Mouse (Mus musculus): ENCODE results near the gene Rpp21. TPM values are rescaled to one million over a fixed set of nuclear protein-coding genes. Genes with fewer than 3 reads are reported as not detected.

Rpp21 gene
- polyA plus RNA-seq, 1 experiment = 32.1 TPM

DNA sequence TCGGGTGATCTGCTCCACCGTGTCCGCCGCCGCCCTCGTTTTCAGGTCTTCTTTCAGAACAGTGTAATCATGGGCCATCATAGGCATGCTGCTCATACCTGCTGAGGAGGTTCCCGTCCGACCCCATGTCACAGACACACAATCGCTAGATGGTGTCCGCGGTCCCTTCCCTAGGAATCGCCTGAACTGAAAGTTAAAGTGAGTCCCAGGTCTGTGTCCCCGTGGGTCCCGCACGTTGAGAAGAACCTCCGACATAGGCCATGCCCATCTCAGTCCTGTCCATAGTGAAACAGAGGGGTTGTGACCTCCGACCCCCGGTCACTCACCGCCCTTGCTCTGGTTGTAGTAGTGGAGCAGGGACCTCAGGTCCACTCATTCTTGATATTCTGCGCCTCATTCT is 42.3 kb downstream of the Rpp21 start:
- Histone ChIP-seq H3K4me3 (ENCODE audit: low read depth, low read length) (peak overlapping the region; percentile 47), H3K27me3 (ENCODE audit: control insufficient read depth, insufficient read depth, low read length, poor library complexity, severe bottlenecking) (peaks cover 10% of the 10 kb centered on the region; the same call in 1 of the 2 replicates), H3K9ac (ENCODE audit: low read depth, poor library complexity, severe bottlenecking) (peak overlapping the region; percentile 15; the same call in 1 of the 2 replicates), H3K27ac (ENCODE audit: insufficient read depth, low read length) (no peak overlapping the region), H3K4me1 (ENCODE audit: control insufficient read depth, insufficient read depth, low read length) (no peaks in the 10 kb centered on the region), H3K9me3 (replicated peaks; ENCODE audit: control insufficient read depth, insufficient read depth, low read length, poor library complexity, severe bottlenecking) (no peaks in the 10 kb centered on the region), H3K36me3 (ENCODE audit: control insufficient read depth, insufficient read depth, low read length, poor library complexity, severe bottlenecking) (no peaks in the 10 kb centered on the region)
- TF ChIP-seq POLR2A (IDR thresholded peaks at IDR 0.05; ENCODE audit: insufficient read depth, low read length) (no peak), EP300 (IDR thresholded peaks at IDR 0.05; ENCODE audit: insufficient read depth, low read depth, low read length) (no peak), CTCF (IDR thresholded peaks at IDR 0.05; ENCODE audit: low read depth, low read length) (no peak)

DNA sequence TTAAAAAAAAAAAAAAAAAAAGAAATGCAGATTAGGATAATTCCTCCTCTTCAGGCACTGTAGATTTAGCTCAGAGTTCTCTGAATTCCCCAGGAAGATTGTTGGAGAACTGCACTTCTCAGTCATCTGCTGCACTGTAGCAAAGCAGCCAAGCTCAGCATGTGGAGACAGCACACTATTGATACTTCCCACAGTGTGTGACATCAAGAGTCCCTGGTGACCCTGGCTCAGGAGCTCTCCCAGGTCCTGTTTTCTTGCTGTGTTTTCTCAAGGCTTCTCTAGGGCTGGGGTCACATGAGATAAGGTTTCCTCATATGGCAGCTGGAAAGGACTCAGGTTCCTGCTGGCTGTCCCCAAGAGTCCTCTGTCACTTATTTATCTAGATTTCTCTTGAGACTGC is 51.0 kb downstream of the Rpp21 start:
- H3K27me3 ChIP-seq (ENCODE audit: control insufficient read depth, insufficient read depth, low read length, poor library complexity, severe bottlenecking) = peaks cover 2% of the 10 kb centered on the region
- TF ChIP-seq POLR2A (IDR thresholded peaks at IDR 0.05; ENCODE audit: insufficient read depth, low read length) = no peak
- TF ChIP-seq CTCF (IDR thresholded peaks at IDR 0.05; ENCODE audit: low read depth, low read length) = no peak

DNA sequence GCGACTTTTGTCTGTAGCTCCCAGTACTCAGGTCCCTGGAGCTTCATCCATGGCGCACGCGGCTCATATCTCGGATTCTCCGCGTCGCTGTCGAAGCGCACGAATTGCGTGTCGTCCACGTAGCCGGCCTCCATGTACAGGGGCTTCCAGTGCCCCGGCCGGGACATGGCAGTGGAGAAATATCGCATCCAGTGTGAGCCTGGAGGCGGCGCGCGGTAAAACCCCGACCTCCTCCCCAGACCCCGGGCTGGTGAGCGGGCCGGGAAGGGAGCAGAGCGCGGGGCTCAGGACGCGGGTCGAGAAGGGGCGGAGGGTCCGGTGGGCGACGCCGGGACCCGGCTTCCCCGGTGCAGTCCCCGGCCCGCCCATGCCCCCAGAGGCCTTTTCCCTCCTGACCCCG is 52.0 kb downstream of the Rpp21 start:
- Histone ChIP-seq H3K27ac (ENCODE audit: insufficient read depth, low read length) (no peak overlapping the region), H3K4me1 (ENCODE audit: control insufficient read depth, insufficient read depth, low read length) (no peaks in the 10 kb centered on the region), H3K27me3 (ENCODE audit: control insufficient read depth, insufficient read depth, low read length, poor library complexity, severe bottlenecking) (peaks cover 2% of the 10 kb centered on the region), H3K36me3 (ENCODE audit: control insufficient read depth, insufficient read depth, low read length, poor library complexity, severe bottlenecking) (no peaks in the 10 kb centered on the region), H3K4me3 (ENCODE audit: low read depth, low read length) (peak overlapping the region; percentile 59), H3K9me3 (replicated peaks; ENCODE audit: control insufficient read depth, insufficient read depth, low read length, poor library complexity, severe bottlenecking) (no peaks in the 10 kb centered on the region), H3K9ac (ENCODE audit: low read depth, poor library complexity, severe bottlenecking) (peak overlapping the region; percentile 39)
- no peak for TF ChIP-seq CTCF (IDR thresholded peaks at IDR 0.05; ENCODE audit: low read depth, low read length)
- TF ChIP-seq EP300 (IDR thresholded peaks at IDR 0.05; ENCODE audit: insufficient read depth, low read depth, low read length) = no peak
- TF ChIP-seq POLR2A (IDR thresholded peaks at IDR 0.05; ENCODE audit: insufficient read depth, low read length) = no peak

More for the DNA sequence above, 51.0 kb downstream of the Rpp21 start:
- no peaks in the 10 kb centered on the region for H3K36me3 ChIP-seq (ENCODE audit: control insufficient read depth, insufficient read depth, low read length, poor library complexity, severe bottlenecking)
- no peak overlapping the region for H3K27ac ChIP-seq (ENCODE audit: insufficient read depth, low read length)
- H3K4me1 ChIP-seq (ENCODE audit: control insufficient read depth, insufficient read depth, low read length) = no peaks in the 10 kb centered on the region
- no peak overlapping the region for H3K4me3 ChIP-seq (ENCODE audit: low read depth, low read length)
- no peak overlapping the region for H3K9ac ChIP-seq (ENCODE audit: low read depth, poor library complexity, severe bottlenecking)
- no peaks in the 10 kb centered on the region for H3K9me3 ChIP-seq (replicated peaks; ENCODE audit: control insufficient read depth, insufficient read depth, low read length, poor library complexity, severe bottlenecking)

Other genes with a start within 250 kb of the Rpp21 start
- gene H2-T24, start 237.5 kb downstream of the Rpp21 start, polyA plus RNA-seq (2011; ENCODE audit: insufficient read depth, insufficient read length, low read depth, missing spikeins) = 0.78 TPM in 1 of 2 replicates, not detected in the other
- gene H2-T23, start 225.2 kb downstream of the Rpp21 start, polyA plus RNA-seq (2011; ENCODE audit: insufficient read depth, insufficient read length, low read depth, missing spikeins) = 0.46 and 1.1 TPM in 2 replicates
- gene H2-T22, start 215.3 kb downstream of the Rpp21 start, polyA plus RNA-seq (2011; ENCODE audit: insufficient read depth, insufficient read length, low read depth, missing spikeins) = 17.3 and 18.2 TPM in 2 replicates
- gene Gm6034, start 215.1 kb downstream of the Rpp21 start, polyA plus RNA-seq (2011; ENCODE audit: insufficient read depth, insufficient read length, low read depth, missing spikeins) = not detected in 2 replicates
- gene Gm11127, start 199.7 kb downstream of the Rpp21 start, polyA plus RNA-seq (2011; ENCODE audit: insufficient read depth, insufficient read length, low read depth, missing spikeins) = not detected in 2 replicates
- gene Gm19684, start 136.4 kb downstream of the Rpp21 start, polyA plus RNA-seq (2011; ENCODE audit: insufficient read depth, insufficient read length, low read depth, missing spikeins) = 0.41 TPM in 1 of 2 replicates, not detected in the other
- 0.81 and 1.4 TPM in 2 replicates for gene Gm7030, start 128.6 kb downstream of the Rpp21 start, polyA plus RNA-seq (2011; ENCODE audit: insufficient read depth, insufficient read length, low read depth, missing spikeins)
- 13.5 and 17.5 TPM in 2 replicates for gene Gm8909, start 89.5 kb downstream of the Rpp21 start, polyA plus RNA-seq (2011; ENCODE audit: insufficient read depth, insufficient read length, low read depth, missing spikeins)
- 0.64 and 0.84 TPM in 2 replicates for gene H2-T3, start 67.8 kb downstream of the Rpp21 start, polyA plus RNA-seq (2011; ENCODE audit: insufficient read depth, insufficient read length, low read depth, missing spikeins)
- 14.2 and 15.5 TPM in 2 replicates for gene Trim39, start 14.2 kb upstream of the Rpp21 start, polyA plus RNA-seq (2011; ENCODE audit: insufficient read depth, insufficient read length, low read depth, missing spikeins)
- not detected in 2 replicates for gene H2-M10.2, start 28.4 kb upstream of the Rpp21 start, polyA plus RNA-seq (2011; ENCODE audit: insufficient read depth, insufficient read length, low read depth, missing spikeins)
- gene H2-M10.1, start 68.1 kb upstream of the Rpp21 start, polyA plus RNA-seq (2011; ENCODE audit: insufficient read depth, insufficient read length, low read depth, missing spikeins) = not detected in 2 replicates
- gene H2-M10.3, start 110.3 kb upstream of the Rpp21 start, polyA plus RNA-seq (2011; ENCODE audit: insufficient read depth, insufficient read length, low read depth, missing spikeins) = not detected in 2 replicates
- not detected in 2 replicates for gene H2-M10.4, start 204.3 kb upstream of the Rpp21 start, polyA plus RNA-seq (2011; ENCODE audit: insufficient read depth, insufficient read length, low read depth, missing spikeins)

Data from ES-Bruce4 (cell line).